Mouse (Mus musculus) skeletal muscle tissue, adult 2 months (tissue): ENCODE measurements around the gene Tas2r105.

Source experiments
- DNase-seq: peaks from one replicate; pipeline ENCODE4 v3.0.0-alpha.2; 2012; ENCODE audit warnings: low read depth, low spot score

Gene Tas2r105

GRCm38 (mm10) chr6:131687395-131687794 lies at the start of gene Tas2r105:
Tas2r105 (minus strand) TSS chr6:131687495.
- no peak for DNase-seq

DNA sequence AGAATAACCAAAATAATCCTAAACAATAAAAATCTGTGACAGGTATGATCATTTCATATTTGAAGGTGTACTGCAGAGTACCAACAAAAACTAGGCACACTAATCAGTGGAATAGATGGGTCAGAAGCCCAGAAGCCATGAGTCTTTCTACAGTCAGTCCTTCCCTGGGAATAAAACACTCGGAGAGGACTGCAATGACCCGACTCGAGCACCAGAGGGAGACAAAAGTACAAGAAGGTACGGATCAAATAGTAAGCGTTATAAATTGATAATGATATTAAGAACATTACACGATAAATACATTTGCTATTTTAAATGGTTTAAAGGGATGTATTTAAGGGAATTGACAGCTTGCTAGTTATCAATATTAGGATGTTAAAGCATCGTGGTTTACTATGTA lies 25.5 kb upstream of the Tas2r105 start:
- no peak for DNase-seq

GRCm38 (mm10) chr6:131689963-131690362 lies 2.7 kb upstream of the Tas2r105 start, which contains the start of gene Tas2r114:
Tas2r114 (minus strand) TSS chr6:131690063.
- no peak for DNase-seq

DNA sequence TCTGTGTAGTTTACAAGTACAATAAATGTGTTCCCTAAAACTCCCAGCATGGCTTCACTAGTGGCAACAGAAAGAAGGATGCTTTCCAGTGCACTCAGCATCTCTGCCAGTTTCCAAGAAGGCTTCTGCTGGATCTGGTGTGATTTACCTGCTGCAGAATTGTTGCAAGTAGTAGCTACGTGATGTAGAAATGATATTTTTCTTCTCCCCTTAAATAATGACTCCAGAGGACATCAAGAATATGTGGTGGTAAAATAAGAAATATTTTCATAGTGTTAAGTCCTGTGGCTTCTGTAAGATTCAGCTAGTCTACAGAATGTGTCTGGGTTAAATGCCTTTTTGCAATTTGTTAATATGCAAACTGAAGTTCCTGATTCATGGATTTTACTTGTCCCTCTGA lies 1.7 kb downstream of the Tas2r105 start, which contains the start of gene Tas2r104:
Gene Tas2r104 (minus strand): TSS at position 101 of the 400 bp plus-strand sequence.
- no peak for DNase-seq

GRCm38 (mm10) chr6:131678786-131679185 lies 8.5 kb downstream of the Tas2r105 start, which contains the start of gene Tas2r106:
Tas2r106 (minus strand) TSS chr6:131678886.
- no peak for DNase-seq

GRCm38 (mm10) chr6:131660049-131660448 lies 27.2 kb downstream of the Tas2r105 start, which contains the start of gene Tas2r107:
Tas2r107 (minus strand) TSS chr6:131660149.
- no peak for DNase-seq
